Mouse (Mus musculus): ENCODE data around the gene Rita1. TPM values are rescaled to one million over a fixed set of nuclear protein-coding genes. Genes with fewer than 3 reads are reported as not detected.

Gene Rita1
- total and polyA plus RNA-seq, 3 experiments: 18.1 to 22.1 TPM; not detected in 1

DNA sequence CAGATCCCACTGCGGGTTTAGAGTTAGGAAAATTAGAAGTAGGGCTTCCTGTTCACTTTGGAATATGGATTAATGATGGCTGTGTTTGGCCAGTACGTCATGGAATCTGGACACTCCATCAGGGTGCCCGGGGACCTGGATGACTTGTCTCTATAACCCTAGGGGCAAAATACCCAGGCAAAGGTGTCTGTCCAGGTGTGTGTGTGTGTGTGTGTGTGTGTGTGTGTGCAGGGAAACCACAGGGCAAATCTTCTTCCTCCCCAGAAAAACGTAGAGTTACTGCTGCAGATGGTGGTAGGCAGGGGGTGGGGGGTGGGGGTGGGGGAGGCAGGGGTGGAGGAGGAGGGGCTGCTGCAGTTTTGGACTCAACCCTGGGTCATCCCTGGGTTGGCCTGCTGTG, 35.0 kb upstream of the Rita1 start:
- DNase-seq (ENCODE audit: low read depth, low spot score): no peak
- Histone ChIP-seq H3K4me1 (ENCODE audit: control insufficient read depth in 1 of 2, insufficient read depth in 2 of 2, low read length in 2 of 2) (peaks cover 0 to 26% of the 10 kb centered on the region in 2 experiments; a peak in 3 of 4 replicates), H3K27me3 (ENCODE audit: control insufficient read depth in 1 of 2, insufficient read depth in 2 of 2, low read length in 2 of 2) (no peaks in the 10 kb centered on the region; a peak in 1 of 4 replicates), H3K4me3 (ENCODE audit: control insufficient read depth in 1 of 2, insufficient read depth in 1 of 2, low read depth in 2 of 2, low read length in 2 of 2) (no peak overlapping the region), H3K27ac (ENCODE audit: control insufficient read depth, low read depth, low read length) (no peak overlapping the region), H3K9me3 (replicated peaks; ENCODE audit: insufficient read depth, low read length) (no peaks in the 10 kb centered on the region), H3K36me3 (ENCODE audit: control insufficient read depth in 1 of 2, insufficient read depth in 2 of 2, low read length in 2 of 2) (peaks cover 0 to 13% of the 10 kb centered on the region in 2 experiments; a peak in 2 of 4 replicates), H3K79me2 (ENCODE audit: control insufficient read depth, insufficient read depth, low read length, poor library complexity) (no peaks in the 10 kb centered on the region), H3K9ac (ENCODE audit: control insufficient read depth, low read depth, low read length, poor library complexity, severe bottlenecking) (no peak overlapping the region)
- TF ChIP-seq BHLHE40 (IDR thresholded peaks at IDR 0.05; ENCODE audit: borderline replicate concordance, low read depth, low read length) (no peak), MXI1 (IDR thresholded peaks at IDR 0.05; ENCODE audit: low read depth, low read length) (no peak), RCOR1 (IDR thresholded peaks at IDR 0.05; ENCODE audit: low read depth, low read length) (no peak), TCF12 (IDR thresholded peaks at IDR 0.05; ENCODE audit: low read depth, low read length) (no peak), MYB (IDR thresholded peaks at IDR 0.05; ENCODE audit: low read depth, low read length) (no peak), UBTF (IDR thresholded peaks at IDR 0.05; ENCODE audit: borderline replicate concordance, insufficient read depth, low read depth, low read length) (no peak), ZMIZ1 (IDR thresholded peaks at IDR 0.05; ENCODE audit: low read depth, low read length) (no peak), RAD21 (IDR thresholded peaks at IDR 0.05; ENCODE audit: low read depth, low read length) (no peak), SIN3A (IDR thresholded peaks at IDR 0.05; ENCODE audit: low read length) (no peak), ZNF384 (IDR thresholded peaks at IDR 0.05; ENCODE audit: low read depth, low read length) (no peak), GABPA (IDR thresholded peaks at IDR 0.05; ENCODE audit: low read depth, low read length) (no peak), ZKSCAN1 (IDR thresholded peaks at IDR 0.05; ENCODE audit: low read depth, low read length) (no peak), MAFK (IDR thresholded peaks at IDR 0.05; ENCODE audit: borderline replicate concordance, low read depth, low read length) (no peak), JUND (IDR thresholded peaks at IDR 0.05; ENCODE audit: low read depth, low read length) (no peak), POLR2A (IDR thresholded peaks at IDR 0.05; ENCODE audit: control insufficient read depth in 1 of 2, insufficient read depth in 1 of 2, low read depth in 1 of 2, low read length in 2 of 2, poor library complexity in 1 of 2) (no peak), CHD2 (IDR thresholded peaks at IDR 0.05; ENCODE audit: low read length) (no peak), POLR2AphosphoS2 (IDR thresholded peaks at IDR 0.05; ENCODE audit: low read length) (no peak), POLR2AphosphoS5 (IDR thresholded peaks at IDR 0.05; ENCODE audit: borderline replicate concordance, low read depth, low read length) (no peak), CTCF (IDR thresholded peaks at IDR 0.05 in 2 of 3, conservative IDR thresholded peaks at IDR 0.05 in 1 of 3; ENCODE audit: control insufficient read depth in 1 of 3, insufficient read depth in 1 of 3, low read depth in 2 of 3, low read length in 3 of 3, poor library complexity in 1 of 3, severe bottlenecking in 1 of 3) (no peak)

DNA sequence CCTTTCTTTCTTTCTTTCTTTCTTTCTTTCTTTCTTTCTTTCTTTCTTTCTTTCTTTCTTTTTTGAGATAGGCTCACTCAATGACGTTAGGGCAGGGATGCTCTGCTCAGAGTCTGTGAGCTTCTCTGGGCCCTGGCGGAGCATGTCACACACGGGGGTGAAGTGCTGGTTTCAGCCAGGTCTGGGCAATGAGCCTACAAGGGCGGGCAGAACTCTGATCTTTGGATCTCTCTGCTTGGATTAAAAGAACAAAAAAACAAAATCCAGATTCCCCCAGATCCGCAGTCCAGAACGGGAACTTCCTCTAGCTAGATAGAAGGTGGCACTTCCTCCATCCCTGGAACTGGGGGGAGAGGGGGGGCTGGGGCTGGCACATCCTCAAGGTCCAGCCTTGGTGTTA, 33.5 kb upstream of the Rita1 start:
- DNase-seq (ENCODE audit: low read depth, low spot score): no peak
- Histone ChIP-seq H3K79me2 (ENCODE audit: control insufficient read depth, insufficient read depth, low read length, poor library complexity) (no peaks in the 10 kb centered on the region), H3K36me3 (ENCODE audit: control insufficient read depth in 1 of 2, insufficient read depth in 2 of 2, low read length in 2 of 2) (peaks cover 0 to 13% of the 10 kb centered on the region in 2 experiments; a peak in 2 of 4 replicates), H3K4me1 (ENCODE audit: control insufficient read depth in 1 of 2, insufficient read depth in 2 of 2, low read length in 2 of 2) (peaks cover 0 to 26% of the 10 kb centered on the region in 2 experiments; a peak in 3 of 4 replicates), H3K9ac (ENCODE audit: control insufficient read depth, low read depth, low read length, poor library complexity, severe bottlenecking) (no peak overlapping the region), H3K9me3 (replicated peaks; ENCODE audit: insufficient read depth, low read length) (no peaks in the 10 kb centered on the region), H3K27ac (ENCODE audit: control insufficient read depth, low read depth, low read length) (no peak overlapping the region), H3K4me3 (ENCODE audit: control insufficient read depth in 1 of 2, insufficient read depth in 1 of 2, low read depth in 2 of 2, low read length in 2 of 2) (no peak overlapping the region), H3K27me3 (ENCODE audit: control insufficient read depth in 1 of 2, insufficient read depth in 2 of 2, low read length in 2 of 2) (no peaks in the 10 kb centered on the region; a peak in 1 of 4 replicates)
- TF ChIP-seq ZNF384 (IDR thresholded peaks at IDR 0.05; ENCODE audit: low read depth, low read length) (no peak), SIN3A (IDR thresholded peaks at IDR 0.05; ENCODE audit: low read length) (no peak), MYC (IDR thresholded peaks at IDR 0.05; ENCODE audit: low read depth, low read length) (no peak), ETS1 (IDR thresholded peaks at IDR 0.05; ENCODE audit: low read depth, low read length) (no peak), MEF2A (IDR thresholded peaks at IDR 0.05; ENCODE audit: extremely low read depth, insufficient replicate concordance, low read depth, low read length, poor library complexity, severe bottlenecking) (no peak), MAFK (IDR thresholded peaks at IDR 0.05; ENCODE audit: borderline replicate concordance, low read depth, low read length) (no peak), MAZ (IDR thresholded peaks at IDR 0.05; ENCODE audit: low read depth, low read length) (no peak), SMC3 (IDR thresholded peaks at IDR 0.05; ENCODE audit: low read depth, low read length) (no peak), JUND (IDR thresholded peaks at IDR 0.05; ENCODE audit: low read depth, low read length) (no peak), USF1 (IDR thresholded peaks at IDR 0.05; ENCODE audit: low read depth, low read length) (no peak), GATA1 (IDR thresholded peaks at IDR 0.05; ENCODE audit: low read depth, low read length) (no peak), TAL1 (IDR thresholded peaks at IDR 0.05; ENCODE audit: low read length) (no peak), NELFE (IDR thresholded peaks at IDR 0.05; ENCODE audit: low read depth, low read length) (no peak), MYB (IDR thresholded peaks at IDR 0.05; ENCODE audit: low read depth, low read length) (no peak), MAX (IDR thresholded peaks at IDR 0.05; ENCODE audit: low read length) (no peak), KAT2A (conservative IDR thresholded peaks at IDR 0.05; ENCODE audit: low read depth, low read length) (no peak), ELF1 (IDR thresholded peaks at IDR 0.05; ENCODE audit: low read depth, low read length) (no peak), POLR2A (IDR thresholded peaks at IDR 0.05; ENCODE audit: control insufficient read depth in 1 of 2, insufficient read depth in 1 of 2, low read depth in 1 of 2, low read length in 2 of 2, poor library complexity in 1 of 2) (no peak), USF2 (IDR thresholded peaks at IDR 0.05; ENCODE audit: borderline replicate concordance in 1 of 2, insufficient read depth in 1 of 2, low read depth in 1 of 2, low read length in 2 of 2) (no peak)
